Mouse (Mus musculus): ENCODE data around the gene Misp. TPM values are rescaled to one million over a fixed set of nuclear protein-coding genes. Genes with fewer than 3 reads are reported as not detected.

The Misp gene
- polyA plus RNA-seq, 1 experiment from 2014 or later, result 7.8 TPM

DNA sequence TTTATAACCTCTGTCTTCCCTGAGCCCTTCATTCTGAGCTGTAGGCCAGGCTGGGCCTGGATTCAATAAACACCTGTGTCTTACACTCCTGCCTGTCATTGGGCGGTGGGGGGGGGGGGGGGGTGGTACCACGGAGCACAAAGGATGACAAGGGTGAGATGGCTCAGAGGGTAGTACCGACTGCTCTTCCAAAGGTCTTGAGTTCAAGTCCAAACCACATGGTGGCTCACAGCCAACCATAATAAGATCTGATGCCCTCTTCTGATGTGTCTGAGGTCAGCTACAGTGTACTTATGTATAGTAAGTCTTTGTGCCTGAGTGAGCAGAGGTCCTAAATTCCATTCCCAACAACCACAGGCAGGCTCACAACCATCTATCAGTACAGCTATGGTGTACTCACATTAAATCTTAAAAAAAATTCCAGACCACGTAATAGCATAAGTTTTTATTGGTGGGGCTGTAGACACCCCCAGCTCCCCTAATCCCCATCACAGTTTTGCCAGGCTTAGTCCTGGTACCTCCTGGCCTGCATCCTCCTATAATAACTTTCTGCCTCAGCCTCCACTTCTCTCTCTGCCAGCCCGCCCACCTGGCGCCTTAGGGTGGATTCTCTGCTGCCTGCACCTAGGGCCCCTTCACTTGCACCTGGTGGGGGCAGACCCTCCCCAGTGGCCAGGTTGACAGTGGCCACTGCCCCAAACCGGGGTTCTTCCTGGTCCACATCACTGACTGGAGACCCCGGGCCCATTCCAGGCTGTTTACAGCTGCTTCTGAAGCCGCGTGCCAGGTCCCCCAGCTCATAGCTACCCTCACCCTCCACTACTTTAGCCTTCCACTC, 43.8 kb downstream of the Misp start:
- Histone ChIP-seq H3K27me3 (no peaks in the 10 kb centered on the region), H3K36me3 (peaks cover 65% of the 10 kb centered on the region), H3K4me1 (peaks cover 37% of the 10 kb centered on the region), H3K4me3 (replicated peaks) (no peak overlapping the region), H3K4me2 (replicated peaks) (no peak overlapping the region), H3K9me3 (replicated peaks) (no peaks in the 10 kb centered on the region), H3K9ac (no peak overlapping the region), H3K27ac (replicated peaks) (0 out of 2 replicates have a peak overlapping the region, but pooled peaks have one; percentile 13)
- WGBS, result 47% methylated on average over 10 of the region's 10 CpGs
- 0 out of 2 replicates have a peak, but pooled peaks have one; percentile 1 for ATAC-seq (ENCODE audit: insufficient number of reproducible peaks, low FRiP score, low TSS enrichment, low read depth)

DNA sequence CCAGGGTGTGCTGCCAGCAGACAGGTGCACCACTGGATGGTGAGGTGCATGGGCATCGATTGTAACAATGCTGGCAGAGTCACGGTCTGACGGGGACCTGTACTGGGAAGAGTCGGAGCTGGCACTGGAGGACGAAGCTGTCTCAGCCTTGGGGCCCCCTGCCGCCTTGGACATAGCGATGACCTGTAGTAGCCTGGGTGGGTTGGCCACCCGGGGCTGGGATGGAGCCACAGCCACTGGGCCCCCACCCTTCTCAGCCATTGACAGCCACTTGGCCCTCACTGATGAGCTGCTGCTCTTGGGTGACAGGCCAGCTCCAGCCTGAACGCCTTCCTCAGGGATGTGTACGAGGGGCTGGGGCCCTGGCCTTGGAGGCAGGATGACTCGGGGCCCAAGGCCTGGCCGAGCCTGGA, 44.4 kb downstream of the Misp start:
- Histone ChIP-seq H3K4me3 (replicated peaks) (no peak overlapping the region), H3K4me1 (peaks cover 31% of the 10 kb centered on the region), H3K36me3 (peaks cover 62% of the 10 kb centered on the region), H3K4me2 (replicated peaks) (no peak overlapping the region), H3K9ac (no peak overlapping the region), H3K9me3 (replicated peaks) (no peaks in the 10 kb centered on the region), H3K27ac (replicated peaks) (0 out of 2 replicates have a peak overlapping the region, but pooled peaks have one; percentile 13), H3K27me3 (no peaks in the 10 kb centered on the region)
- WGBS, result 56% methylated on average over 12 of the region's 12 CpGs
- ATAC-seq (ENCODE audit: insufficient number of reproducible peaks, low FRiP score, low TSS enrichment, low read depth), result peak; percentile 22; the same call in 1 of the 2 replicates

DNA sequence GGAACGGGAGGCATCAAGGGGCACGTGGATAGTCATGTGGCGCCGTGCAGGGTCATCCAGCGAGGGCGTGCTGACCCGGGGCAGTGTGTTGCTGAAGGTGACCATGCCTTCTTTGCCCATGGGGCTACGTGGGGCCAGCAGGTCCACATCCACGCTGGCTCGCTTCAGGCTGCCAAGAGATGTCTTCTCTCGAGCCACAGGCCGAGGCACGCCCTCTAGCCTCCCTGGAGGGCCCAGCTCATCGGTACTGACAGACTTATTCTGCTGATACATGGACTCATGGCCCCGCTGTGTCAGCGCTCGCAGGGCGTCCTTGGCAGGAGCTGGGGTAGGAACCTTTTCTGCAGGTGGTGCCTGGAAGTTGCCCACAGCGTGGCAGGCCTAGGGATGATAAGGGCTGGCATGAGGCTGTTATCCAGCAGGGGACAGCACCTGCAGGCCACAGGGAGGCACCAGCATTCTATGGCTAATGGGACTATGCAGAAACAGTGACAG, 45.1 kb downstream of the Misp start:
- ATAC-seq (ENCODE audit: insufficient number of reproducible peaks, low FRiP score, low TSS enrichment, low read depth), result no peak

DNA sequence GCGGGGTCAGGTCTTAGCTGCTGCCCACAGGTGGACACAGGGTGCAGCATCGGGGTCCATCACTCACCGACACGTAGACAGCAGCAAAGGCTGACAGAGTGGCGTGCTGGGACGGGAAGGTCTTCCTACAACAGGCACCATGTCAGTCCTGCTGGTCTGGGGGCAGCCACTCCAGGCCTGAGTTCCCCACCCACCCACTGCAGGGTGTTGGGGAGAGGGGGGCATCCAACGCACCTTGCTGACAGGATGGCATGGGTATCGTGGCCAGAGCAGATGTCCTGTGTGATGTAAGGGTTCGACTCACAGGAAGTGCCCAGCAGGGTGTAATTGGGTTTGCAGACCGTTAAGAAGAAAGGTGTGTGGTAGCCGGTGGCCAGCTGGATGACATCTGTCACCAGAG, 45.8 kb downstream of the Misp start:
- Histone ChIP-seq H3K9me3 (replicated peaks) (no peaks in the 10 kb centered on the region), H3K4me2 (replicated peaks) (no peak overlapping the region), H3K9ac (no peak overlapping the region), H3K36me3 (peaks cover 54% of the 10 kb centered on the region), H3K4me1 (peaks cover 17% of the 10 kb centered on the region), H3K27ac (replicated peaks) (no peak overlapping the region), H3K27me3 (no peaks in the 10 kb centered on the region), H3K4me3 (replicated peaks) (no peak overlapping the region)
- WGBS, result 74% methylated on average over 11 of the region's 11 CpGs
- ATAC-seq (ENCODE audit: insufficient number of reproducible peaks, low FRiP score, low TSS enrichment, low read depth), result no peak

More for the DNA sequence above, 45.1 kb downstream of the Misp start:
- H3K9me3 ChIP-seq (replicated peaks), result no peaks in the 10 kb centered on the region
- no peak overlapping the region for H3K4me3 ChIP-seq (replicated peaks)
- WGBS, result 67% methylated on average over 19 of the region's 19 CpGs
- H3K4me2 ChIP-seq (replicated peaks), result no peak overlapping the region
- H3K27ac ChIP-seq (replicated peaks), result no peak overlapping the region
- H3K4me1 ChIP-seq, result peaks cover 24% of the 10 kb centered on the region
- H3K36me3 ChIP-seq, result peaks cover 56% of the 10 kb centered on the region
- H3K27me3 ChIP-seq, result no peaks in the 10 kb centered on the region
- H3K9ac ChIP-seq, result no peak overlapping the region

GRCm38 (mm10) chr10:79871845-79872244, 51.1 kb downstream of the Misp start:
- WGBS, result 90% methylated on average over 8 of the region's 8 CpGs
- H3K4me2 ChIP-seq (replicated peaks), result no peak overlapping the region

GRCm38 (mm10) chr10:79872862-79873261, 52.1 kb downstream of the Misp start:
- H3K27ac ChIP-seq (replicated peaks), result no peak overlapping the region
- WGBS, result 47% methylated on average over 3 of the region's 3 CpGs

More at GRCm38 (mm10) chr10:79871845-79872244, 51.1 kb downstream of the Misp start:
- H3K4me3 ChIP-seq (replicated peaks), result no peak overlapping the region
- H3K36me3 ChIP-seq, result peaks cover 10% of the 10 kb centered on the region; the same call in 1 of the 2 replicates
- H3K27me3 ChIP-seq, result no peaks in the 10 kb centered on the region
- H3K27ac ChIP-seq (replicated peaks), result no peak overlapping the region
- ATAC-seq (ENCODE audit: insufficient number of reproducible peaks, low FRiP score, low TSS enrichment, low read depth), result no peak
- H3K9ac ChIP-seq, result no peak overlapping the region
- H3K4me1 ChIP-seq, result peaks cover 26% of the 10 kb centered on the region
- H3K9me3 ChIP-seq (replicated peaks), result no peaks in the 10 kb centered on the region

DNA sequence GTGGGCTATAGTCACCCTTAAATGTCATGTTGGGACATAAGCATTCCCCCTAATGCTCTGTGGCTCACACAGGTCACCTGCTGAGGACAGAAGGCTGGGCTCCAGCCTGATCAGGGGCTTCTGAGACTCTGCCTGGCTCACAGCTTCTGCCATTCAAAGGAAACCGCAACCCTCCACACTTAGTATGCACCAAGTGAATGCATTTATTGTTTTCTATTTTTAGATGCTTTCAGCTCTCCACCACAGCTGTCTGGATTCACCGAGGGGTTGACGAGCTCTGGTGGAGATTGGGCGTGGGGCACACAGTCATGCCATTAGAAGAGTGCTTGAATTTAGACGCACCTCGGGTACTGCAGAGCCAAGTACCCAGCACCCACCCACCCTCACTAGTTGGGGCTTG, 52.5 kb downstream of the Misp start:
- ATAC-seq (ENCODE audit: insufficient number of reproducible peaks, low FRiP score, low TSS enrichment, low read depth), result no peak
- H3K4me2 ChIP-seq (replicated peaks), result peak overlapping the region; percentile 93
- peak overlapping the region; percentile 72 for H3K4me3 ChIP-seq (replicated peaks)
- H3K4me1 ChIP-seq, result peaks cover 34% of the 10 kb centered on the region
- no peaks in the 10 kb centered on the region for H3K27me3 ChIP-seq
- no peaks in the 10 kb centered on the region for H3K9me3 ChIP-seq (replicated peaks)
- H3K9ac ChIP-seq, result 0 out of 2 replicates have a peak overlapping the region, but pooled peaks have one; percentile 81
- peaks cover 10% of the 10 kb centered on the region; the same call in 1 of the 2 replicates for H3K36me3 ChIP-seq
- H3K27ac ChIP-seq (replicated peaks), result 0 out of 2 replicates have a peak overlapping the region, but pooled peaks have one; percentile 39
- 3% methylated on average over 6 of the region's 6 CpGs for WGBS

More at GRCm38 (mm10) chr10:79872862-79873261, 52.1 kb downstream of the Misp start:
- peaks cover 10% of the 10 kb centered on the region; the same call in 1 of the 2 replicates for H3K36me3 ChIP-seq
- H3K4me1 ChIP-seq, result peaks cover 33% of the 10 kb centered on the region
- no peak overlapping the region for H3K9ac ChIP-seq
- no peaks in the 10 kb centered on the region for H3K9me3 ChIP-seq (replicated peaks)
- ATAC-seq (ENCODE audit: insufficient number of reproducible peaks, low FRiP score, low TSS enrichment, low read depth), result no peak
- H3K4me3 ChIP-seq (replicated peaks), result peak overlapping the region; percentile 72
- H3K27me3 ChIP-seq, result no peaks in the 10 kb centered on the region
- H3K4me2 ChIP-seq (replicated peaks), result peak overlapping the region; percentile 93

DNA sequence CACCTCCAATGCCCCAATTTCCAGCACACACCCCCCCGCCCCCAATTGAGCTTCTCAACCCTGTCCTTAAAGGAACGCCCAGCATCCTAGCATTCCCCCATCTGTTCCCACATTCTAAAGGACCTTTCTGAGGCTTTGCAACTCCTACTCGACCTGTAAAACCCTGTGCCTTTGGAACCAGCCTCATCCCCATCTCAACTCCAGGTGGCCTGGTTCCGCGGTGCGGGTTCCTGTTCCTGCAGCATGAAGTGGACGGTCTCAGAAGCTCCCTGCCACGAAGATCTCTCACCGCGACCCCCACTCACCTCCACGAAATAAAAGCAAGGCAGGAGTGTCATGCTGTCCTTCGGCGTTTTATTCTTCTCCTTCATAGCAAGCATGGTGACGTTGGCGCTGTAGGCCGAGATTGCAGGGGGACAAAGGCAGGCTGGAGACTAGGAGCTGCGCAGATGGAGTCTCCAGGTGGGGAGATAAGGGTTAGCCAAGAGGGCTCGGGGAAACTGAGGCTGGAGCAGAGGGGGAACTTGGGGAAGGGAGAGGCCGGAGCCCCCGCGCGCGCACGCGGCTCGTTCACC, 53.0 kb downstream of the Misp start:
- peaks cover 10% of the 10 kb centered on the region; the same call in 1 of the 2 replicates for H3K36me3 ChIP-seq
- peaks cover 34% of the 10 kb centered on the region for H3K4me1 ChIP-seq
- 1% methylated on average over 26 of the region's 26 CpGs for WGBS
- H3K4me3 ChIP-seq (replicated peaks), result peak overlapping the region; percentile 72
- no peaks in the 10 kb centered on the region for H3K27me3 ChIP-seq
- no peak for ATAC-seq (ENCODE audit: insufficient number of reproducible peaks, low FRiP score, low TSS enrichment, low read depth)
- no peaks in the 10 kb centered on the region for H3K9me3 ChIP-seq (replicated peaks)
- peak overlapping the region; percentile 81 for H3K9ac ChIP-seq
- H3K4me2 ChIP-seq (replicated peaks), result peak overlapping the region; percentile 93
- peak overlapping the region; percentile 81 for H3K27ac ChIP-seq (replicated peaks)

DNA sequence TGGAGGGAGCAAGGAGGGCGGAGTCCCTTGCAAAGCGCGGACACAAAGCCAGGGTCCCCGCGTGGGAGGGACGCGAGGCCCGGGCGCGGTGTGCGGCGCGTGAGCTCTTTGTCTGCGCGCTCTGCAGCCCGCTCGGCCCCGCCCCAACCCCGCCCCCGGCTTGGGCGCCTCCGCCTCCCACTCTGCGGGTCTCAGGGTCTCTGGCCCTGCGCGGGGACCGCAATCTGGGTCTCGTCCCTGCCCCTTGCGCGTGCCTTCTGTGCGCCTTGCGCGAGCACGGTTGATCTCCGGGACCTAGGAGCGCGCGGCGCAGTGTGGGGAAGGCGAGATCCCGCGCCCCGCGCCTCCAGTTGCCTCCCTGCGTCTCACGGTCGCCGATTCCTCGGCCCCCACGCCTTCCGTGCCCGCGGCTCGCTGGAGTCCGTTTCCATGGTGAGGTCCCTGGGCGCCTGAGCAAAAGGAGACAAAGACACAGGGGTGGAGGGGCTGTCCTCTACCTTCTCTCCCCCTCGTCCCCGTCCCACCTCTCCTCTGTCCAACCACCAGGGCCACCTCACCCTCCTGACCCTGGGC, 53.6 kb downstream of the Misp start, which contains the start of the genes Prtn3 and Plppr3:
Prtn3 (plus strand) TSS at position 187 of the 573 bp plus-strand sequence.
Plppr3 (minus strand) TSS at position 345 of the 573 bp plus-strand sequence.
- Histone ChIP-seq H3K27ac (replicated peaks) (peak within 1 kb of the TSS; percentile 81), H3K4me3 (replicated peaks) (peak within 1 kb of the TSS; percentile 72), H3K27me3 (no peaks in the 10 kb centered on the region), H3K36me3 (peaks cover 10% of the 10 kb centered on the region; the same call in 1 of the 2 replicates), H3K4me2 (replicated peaks) (peak within 1 kb of the TSS; percentile 93), H3K9me3 (replicated peaks) (no peaks in the 10 kb centered on the region), H3K9ac (peak within 1 kb of the TSS; percentile 81), H3K4me1 (peaks cover 34% of the 10 kb centered on the region)
- ATAC-seq (ENCODE audit: insufficient number of reproducible peaks, low FRiP score, low TSS enrichment, low read depth), result peak; percentile 90
- under 1% methylated on average over 55 of the region's 57 CpGs for WGBS

GRCm38 (mm10) chr10:79877174-79877573, 56.4 kb downstream of the Misp start:
- 68% methylated on average over 1 of the region's 1 CpGs for WGBS
- Histone ChIP-seq H3K4me1 (peaks cover 49% of the 10 kb centered on the region), H3K4me2 (replicated peaks) (no peak overlapping the region), H3K9ac (no peak overlapping the region), H3K27ac (replicated peaks) (no peak overlapping the region), H3K36me3 (no peaks in the 10 kb centered on the region), H3K4me3 (replicated peaks) (no peak overlapping the region), H3K9me3 (replicated peaks) (no peaks in the 10 kb centered on the region), H3K27me3 (no peaks in the 10 kb centered on the region; the same call in 1 of the 2 replicates)
- ATAC-seq (ENCODE audit: insufficient number of reproducible peaks, low FRiP score, low TSS enrichment, low read depth), result no peak

Data from embryonic facial prominence, embryonic 15.5 days (tissue).